Mouse (Mus musculus) heart, adult 2 months (tissue): ENCODE data around the gene Ankrd9. TPM values are rescaled to one million over a fixed set of nuclear protein-coding genes. Genes with fewer than 3 reads are reported as not detected.

ENCODE experiments used
- DNase-seq, 2 experiments: peaks; one replicate each; pipeline ENCODE4 v3.0.0; 2021
- H3K27ac ChIP-seq: fragments of 200-600 bp; 2 replicates; pipeline ENCODE4 v1.8.1; 2022
- H3K27me3 ChIP-seq: fragments of 200-500 bp; 2 replicates; pipeline ENCODE4 v1.6.1; 2012; ENCODE audit warnings: mild to moderate bottlenecking, low read length, inconsistent platforms, mixed read lengths; ENCODE audit not compliant: control insufficient read depth, insufficient read depth
- H3K36me3 ChIP-seq: fragments of 200-500 bp; 2 replicates; pipeline ENCODE4 v1.6.1; 2012; ENCODE audit warnings: low read length, inconsistent platforms; ENCODE audit not compliant: control insufficient read depth, insufficient read depth
- H3K4me1 ChIP-seq: fragments of 200-500 bp; 2 replicates; pipeline ENCODE4 v1.6.1; 2011; ENCODE audit warnings: low read length; ENCODE audit not compliant: control insufficient read depth, insufficient read depth
- H3K4me3 ChIP-seq: fragments of 200-600 bp; 2 replicates; pipeline ENCODE4 v1.8.1; 2022
- H3K79me2 ChIP-seq: fragments of 200-500 bp; replicated peaks from 2 replicates; pipeline ENCODE4 v1.6.1; 2012; ENCODE audit warnings: mild to moderate bottlenecking, inconsistent platforms, low read length, moderate library complexity, mixed read lengths; ENCODE audit not compliant: control insufficient read depth, insufficient read depth
- H3K9ac ChIP-seq: fragments of 200-500 bp; 2 replicates; pipeline ENCODE4 v1.6.1; 2012; ENCODE audit warnings: low read depth, mild to moderate bottlenecking, control low read depth, inconsistent platforms, low read length, mixed read lengths
- CTCF ChIP-seq: fragments of 200-600 bp; IDR thresholded peaks from 2 replicates; pipeline ENCODE4 v1.8.1; 2022; ENCODE audit warnings: antibody characterized with exemption, mild to moderate bottlenecking, moderate library complexity
- EP300 ChIP-seq: fragments of 200-500 bp; IDR thresholded peaks from 2 replicates; pipeline ENCODE4 v1.6.1; 2011; ENCODE audit warnings: low read depth, low read length, control low read depth; ENCODE audit not compliant: insufficient read depth
- POLR2A ChIP-seq: fragments of 200-500 bp; IDR thresholded peaks from 2 replicates; pipeline ENCODE4 v1.6.1; 2011; ENCODE audit warnings: mild to moderate bottlenecking, low read depth, low read length, control low read depth; ENCODE audit not compliant: insufficient read depth
- WGBS: fragments of 180-500 bp; shearing (Covaris S2); methylation state at CpG from one replicate; pipeline ENCODE4 v1.1.7; 2018; 5-methylcytosine and 5-hydroxymethylcytosine counted together
- intact Hi-C: fragments of 180-260 bp; cut with DNase I; formaldehyde crosslinking; loops from one replicate; pipeline ENCODE4 v1.15.1; 2025
- polyA plus RNA-seq: library from polyadenylated mRNA; depleted of rRNA; stranded (reverse); fragments of >200 nt; gene quantifications from 2 replicates; pipeline ENCODE4 v1.2.3, GENCODE M21; 2012
- total RNA-seq, 2 experiments: library from RNA; stranded (reverse); gene quantifications; 2 replicates each; pipeline ENCODE4 v1.2.3; 2021

Ankrd9 gene
- total and polyA plus RNA-seq, 3 experiments, result 59.3 to 93.2 (median 84.2) TPM

DNA sequence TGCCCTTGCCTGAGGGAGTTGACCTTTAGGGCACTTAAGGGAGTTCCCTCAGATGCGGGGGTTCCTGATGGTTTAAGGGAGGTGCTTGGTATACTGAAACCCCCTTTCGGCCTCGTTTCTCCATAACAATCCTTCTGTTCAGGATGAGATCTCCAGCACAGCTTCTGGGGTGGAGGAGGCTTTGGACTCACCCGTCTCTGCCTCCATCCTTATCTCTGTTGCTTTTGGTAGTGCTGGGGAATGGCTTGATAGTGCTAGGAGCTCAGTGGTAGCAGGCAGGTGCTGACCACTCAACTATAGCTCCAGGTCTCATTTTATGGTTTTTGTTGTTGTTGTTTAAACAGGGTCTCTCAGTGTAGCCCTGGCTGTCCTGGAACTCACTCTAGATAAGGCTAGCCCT lies 12.8 kb downstream of the Ankrd9 start:
- Histone ChIP-seq H3K79me2 (no peaks in the 10 kb centered on the region), H3K4me1 (no peaks in the 10 kb centered on the region), H3K9ac (no peak overlapping the region), H3K27me3 (no peaks in the 10 kb centered on the region), H3K36me3 (no peaks in the 10 kb centered on the region), H3K4me3 (no peak overlapping the region), H3K27ac (no peak overlapping the region)
- no peak for DNase-seq
- 82% methylated on average over 4 of the region's 4 CpGs for WGBS
- TF ChIP-seq EP300 (no peak), POLR2A (no peak), CTCF (no peak)
- intact Hi-C loops, result no loop called here

DNA sequence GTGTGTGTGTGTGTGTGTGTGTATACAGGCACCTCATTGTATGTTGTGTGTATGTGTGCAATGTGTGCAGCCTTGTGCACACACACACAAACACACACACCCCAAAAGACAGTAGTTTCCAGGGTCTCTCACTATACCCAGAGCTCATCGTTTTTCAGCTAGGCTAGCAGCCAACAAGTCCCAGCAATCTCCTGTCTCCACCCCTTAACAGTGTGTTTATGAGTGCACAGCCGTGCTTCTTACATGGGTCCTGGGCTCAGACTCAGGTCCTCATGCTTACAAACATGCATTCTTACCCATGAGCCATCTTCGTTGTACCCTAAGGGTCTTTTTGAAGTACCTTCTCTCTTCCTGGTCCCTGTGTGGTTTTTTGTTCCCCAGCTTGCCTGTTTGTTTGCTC lies 13.3 kb downstream of the Ankrd9 start:
- Histone ChIP-seq H3K27ac (no peak overlapping the region), H3K4me1 (no peaks in the 10 kb centered on the region), H3K27me3 (no peaks in the 10 kb centered on the region), H3K4me3 (no peak overlapping the region), H3K9ac (no peak overlapping the region), H3K36me3 (no peaks in the 10 kb centered on the region), H3K79me2 (no peaks in the 10 kb centered on the region)
- no peak for TF ChIP-seq CTCF
- no peak for TF ChIP-seq EP300
- TF ChIP-seq POLR2A, result no peak
- intact Hi-C loops, result no loop called here
- 45% methylated on average over 3 of the region's 3 CpGs for WGBS
- DNase-seq, result no peak

DNA sequence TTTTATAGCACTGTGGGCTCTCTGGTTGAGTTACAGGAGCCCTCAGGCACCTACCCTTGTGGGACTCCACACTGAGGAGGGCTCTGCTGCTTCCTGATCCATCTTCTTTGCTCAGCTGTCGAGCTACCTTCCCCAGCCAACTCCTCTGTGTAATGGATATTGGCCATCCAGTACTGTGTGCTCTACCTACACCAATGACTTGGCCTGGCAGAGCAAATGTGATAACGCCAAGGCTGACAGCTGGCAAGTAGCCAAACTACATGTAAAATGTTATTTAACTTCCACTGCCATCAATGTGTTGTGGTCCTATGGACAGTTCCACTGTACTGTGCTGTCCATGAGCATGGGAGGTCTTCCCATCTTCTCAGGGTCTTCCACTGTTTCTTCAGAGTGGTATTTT lies 16.9 kb downstream of the Ankrd9 start:
- Histone ChIP-seq H3K79me2 (no peaks in the 10 kb centered on the region), H3K27me3 (no peaks in the 10 kb centered on the region), H3K27ac (no peak overlapping the region), H3K4me3 (no peak overlapping the region), H3K4me1 (no peaks in the 10 kb centered on the region), H3K36me3 (no peaks in the 10 kb centered on the region), H3K9ac (no peak overlapping the region)
- TF ChIP-seq POLR2A (no peak), CTCF (no peak), EP300 (no peak)
- WGBS, result 48% methylated on average over 2 of the region's 2 CpGs
- intact Hi-C loops, result no loop called here
- no peak for DNase-seq

DNA sequence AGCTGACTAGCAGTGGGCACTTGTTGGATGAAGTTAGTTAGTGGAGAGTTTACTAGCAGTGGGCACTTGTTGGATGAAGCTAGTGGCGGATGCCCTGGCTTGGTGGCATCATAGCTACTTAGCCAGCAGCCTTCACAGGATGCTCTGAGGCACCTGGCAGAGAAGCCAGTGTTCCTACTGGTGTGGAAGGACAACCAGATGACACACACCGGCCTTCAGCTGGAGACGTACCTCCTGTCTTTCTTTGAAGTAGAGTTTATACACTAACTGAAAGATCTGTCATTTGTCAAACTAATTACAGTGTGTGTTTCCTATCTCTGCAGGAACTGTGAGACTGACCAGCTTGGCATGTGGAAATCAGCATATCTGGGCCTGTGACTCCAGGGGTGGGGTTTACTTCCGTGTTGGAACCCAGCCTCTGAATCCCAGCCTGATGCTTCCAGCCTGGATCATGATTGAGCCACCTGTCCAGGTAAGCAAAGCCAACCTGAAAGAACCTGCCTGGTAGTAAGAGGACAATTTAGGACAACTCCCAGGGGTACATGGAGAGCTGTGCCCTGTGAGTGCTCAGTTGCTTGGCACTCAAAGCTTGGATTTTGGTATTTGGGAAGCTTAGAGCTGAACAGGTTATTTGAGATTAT lies 24.4 kb downstream of the Ankrd9 start:
- Histone ChIP-seq H3K36me3 (no peaks in the 10 kb centered on the region), H3K27ac (no peak overlapping the region), H3K27me3 (no peaks in the 10 kb centered on the region), H3K9ac (no peak overlapping the region), H3K79me2 (no peaks in the 10 kb centered on the region), H3K4me3 (no peak overlapping the region), H3K4me1 (no peaks in the 10 kb centered on the region)
- intact Hi-C loops, result no loop called here
- 68% methylated on average over 4 of the region's 4 CpGs for WGBS
- no peak for DNase-seq
- TF ChIP-seq CTCF, result no peak
- no peak for TF ChIP-seq POLR2A
- TF ChIP-seq EP300, result no peak

DNA sequence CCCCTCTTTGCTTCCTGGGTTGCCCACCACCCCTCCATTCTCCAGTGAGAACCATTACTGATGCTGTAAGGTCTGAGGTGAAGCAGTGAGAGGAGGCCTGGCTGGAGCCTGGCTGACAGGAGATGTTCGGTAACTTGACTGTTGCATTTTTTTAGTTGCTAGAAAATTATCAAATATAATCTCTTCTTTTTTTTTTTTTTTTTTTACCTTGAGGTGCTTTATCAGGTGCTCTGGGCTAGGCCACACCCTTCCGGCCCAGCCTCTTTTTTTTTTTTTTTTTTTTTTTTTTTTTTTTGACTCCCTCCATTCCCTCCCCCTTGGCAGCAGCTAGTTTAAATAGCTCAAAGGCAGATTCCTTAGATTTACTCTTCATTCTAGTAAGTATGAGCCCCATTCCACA lies 24.9 kb downstream of the Ankrd9 start:
- Histone ChIP-seq H3K79me2 (no peaks in the 10 kb centered on the region), H3K9ac (no peak overlapping the region), H3K4me1 (peaks cover 2% of the 10 kb centered on the region; the same call in 1 of the 2 replicates), H3K4me3 (no peak overlapping the region), H3K27ac (no peak overlapping the region), H3K27me3 (no peaks in the 10 kb centered on the region), H3K36me3 (no peaks in the 10 kb centered on the region)
- WGBS, result 89% methylated on average over 2 of the region's 2 CpGs
- no peak for DNase-seq
- TF ChIP-seq EP300 (no peak), CTCF (no peak), POLR2A (no peak)
- intact Hi-C loops, result no loop called here

DNA sequence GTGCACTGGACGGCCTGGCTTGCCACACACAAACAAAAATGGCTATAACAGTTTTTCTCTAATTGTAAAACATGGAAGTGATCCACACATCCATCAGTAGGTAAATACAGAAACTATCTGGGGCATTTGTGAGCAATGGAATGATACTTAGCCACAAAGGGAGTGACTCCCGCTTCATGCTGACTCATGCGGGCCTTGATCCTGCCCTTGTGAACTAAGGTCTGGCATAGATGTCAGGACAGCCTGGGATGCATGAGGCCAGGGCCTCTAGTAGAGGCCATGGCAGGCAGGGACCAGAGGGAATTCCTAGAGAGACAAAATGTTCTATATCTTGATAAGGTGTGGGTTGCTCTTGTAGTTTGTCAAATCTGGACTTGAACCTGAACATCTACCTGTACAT lies 25.4 kb downstream of the Ankrd9 start:
- 92% methylated on average over 3 of the region's 3 CpGs for WGBS
- Histone ChIP-seq H3K36me3 (peaks cover 2% of the 10 kb centered on the region; the same call in 1 of the 2 replicates), H3K4me3 (no peak overlapping the region), H3K4me1 (peaks cover 2% of the 10 kb centered on the region; the same call in 1 of the 2 replicates), H3K9ac (no peak overlapping the region), H3K79me2 (no peaks in the 10 kb centered on the region), H3K27ac (no peak overlapping the region), H3K27me3 (no peaks in the 10 kb centered on the region)
- DNase-seq, result no peak
- intact Hi-C loops, result no loop called here
- no peak for TF ChIP-seq EP300
- TF ChIP-seq POLR2A, result no peak
- TF ChIP-seq CTCF, result no peak
